Mouse (Mus musculus): ENCODE measurements at regions not wholly inside any gene's neighbourhood (a gene's known extent, or its start where the extent isn't known, plus 50 kb on each side); places are given as distances from the start of the nearest gene placed in this dataset.

DNA sequence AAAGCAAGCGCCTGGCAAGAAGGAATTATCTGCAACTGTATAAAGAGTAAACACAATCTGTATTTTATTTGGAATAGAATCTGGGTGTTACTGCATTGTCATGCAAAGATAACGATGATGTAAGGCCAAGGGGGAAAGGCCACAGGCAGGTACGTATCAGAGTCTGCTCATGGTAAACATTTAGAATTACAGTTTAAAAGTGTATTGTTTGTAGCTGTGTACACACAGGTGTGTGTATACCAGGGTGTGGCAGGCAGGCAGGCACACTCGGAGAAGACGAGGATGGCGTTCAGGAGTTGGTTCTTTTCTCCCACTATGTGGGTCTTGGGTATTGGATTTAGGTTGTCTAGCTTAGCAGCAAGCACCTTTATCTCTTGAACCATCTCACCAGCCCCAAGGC, 242.9 kb upstream of the Atp5g3 start:
- no peak for TF ChIP-seq CTCF (IDR thresholded peaks at IDR 0.05; ENCODE audit: extremely low read depth, insufficient read depth, insufficient read length, insufficient replicate concordance)
- TF ChIP-seq POLR2A (IDR thresholded peaks at IDR 0.05; ENCODE audit: low read depth, low read length), result no peak
